Mouse (Mus musculus): ENCODE results near the gene Phf11b. TPM values are rescaled to one million over a fixed set of nuclear protein-coding genes. Genes with fewer than 3 reads are reported as not detected.
A peak's percentile ranks its signal among the peaks of the same experiment; 100 is the strongest.
"Not testable (repeated sequence)": the region's sequence is repeated elsewhere in the genome, so short reads cannot be mapped to it uniquely, and the experiment has no call there.

The Phf11b gene
- polyA plus RNA-seq, 1 experiment from 2014 or later = 1.1 TPM

GRCm38 (mm10) chr14:59330499-59330898 is 10.7 kb downstream of the Phf11b start:
- peak; percentile 37 for DNase-seq (ENCODE audit: low spot score)
- 49% methylated on average over 3 of the region's 3 CpGs for WGBS
- not testable (repeated sequence) for H3K27me3 ChIP-seq (replicated peaks; ENCODE audit: control insufficient read depth, insufficient read depth, low read length); H3K4me3 ChIP-seq (ENCODE audit: low read depth, low read length); H3K4me1 ChIP-seq (ENCODE audit: control insufficient read depth, insufficient read depth, low read length); H3K27ac ChIP-seq (replicated peaks; ENCODE audit: low read depth, low read length); H3K36me3 ChIP-seq (ENCODE audit: control insufficient read depth, insufficient read depth, low read length); ATAC-seq (ENCODE audit: low read depth); H3K9ac ChIP-seq (ENCODE audit: low read depth, low read length); H3K9me3 ChIP-seq (ENCODE audit: control insufficient read depth, low read length); H3K4me2 ChIP-seq (ENCODE audit: low read depth, low read length)

GRCm38 (mm10) chr14:59319970-59320369 is 21.2 kb downstream of the Phf11b start:
- not testable (repeated sequence) for H3K27me3 ChIP-seq (replicated peaks; ENCODE audit: control insufficient read depth, insufficient read depth, low read length); H3K9ac ChIP-seq (ENCODE audit: low read depth, low read length); H3K4me2 ChIP-seq (ENCODE audit: low read depth, low read length); DNase-seq (ENCODE audit: low spot score); H3K36me3 ChIP-seq (ENCODE audit: control insufficient read depth, insufficient read depth, low read length); H3K27ac ChIP-seq (replicated peaks; ENCODE audit: low read depth, low read length); ATAC-seq (ENCODE audit: low read depth); H3K9me3 ChIP-seq (ENCODE audit: control insufficient read depth, low read length); H3K4me1 ChIP-seq (ENCODE audit: control insufficient read depth, insufficient read depth, low read length); H3K4me3 ChIP-seq (ENCODE audit: low read depth, low read length)
- WGBS = 66% methylated on average over 6 of the region's 6 CpGs

GRCm38 (mm10) chr14:59319036-59319435 is 22.1 kb downstream of the Phf11b start:
- ATAC-seq (ENCODE audit: low read depth); H3K27ac ChIP-seq (replicated peaks; ENCODE audit: low read depth, low read length); H3K36me3 ChIP-seq (ENCODE audit: control insufficient read depth, insufficient read depth, low read length); H3K27me3 ChIP-seq (replicated peaks; ENCODE audit: control insufficient read depth, insufficient read depth, low read length); H3K4me2 ChIP-seq (ENCODE audit: low read depth, low read length); H3K4me3 ChIP-seq (ENCODE audit: low read depth, low read length); H3K9ac ChIP-seq (ENCODE audit: low read depth, low read length); DNase-seq (ENCODE audit: low spot score); H3K9me3 ChIP-seq (ENCODE audit: control insufficient read depth, low read length); H3K4me1 ChIP-seq (ENCODE audit: control insufficient read depth, insufficient read depth, low read length): not testable (repeated sequence)
- WGBS = 83% methylated on average over 3 of the region's 3 CpGs

GRCm38 (mm10) chr14:59297391-59297790 is 43.8 kb downstream of the Phf11b start, which contains the start of gene Phf11a:
Gene Phf11a (minus strand): TSS chr14:59297522.
- H3K9me3 ChIP-seq (ENCODE audit: control insufficient read depth, low read length); H3K36me3 ChIP-seq (ENCODE audit: control insufficient read depth, insufficient read depth, low read length); ATAC-seq (ENCODE audit: low read depth); H3K4me3 ChIP-seq (ENCODE audit: low read depth, low read length); H3K27ac ChIP-seq (replicated peaks; ENCODE audit: low read depth, low read length); DNase-seq (ENCODE audit: low spot score); H3K27me3 ChIP-seq (replicated peaks; ENCODE audit: control insufficient read depth, insufficient read depth, low read length); H3K9ac ChIP-seq (ENCODE audit: low read depth, low read length); H3K4me1 ChIP-seq (ENCODE audit: control insufficient read depth, insufficient read depth, low read length); H3K4me2 ChIP-seq (ENCODE audit: low read depth, low read length): not testable (repeated sequence)
- WGBS = 43% methylated on average over 1 of the region's 1 CpGs

- ATAC-seq (ENCODE audit: low read depth); H3K9ac ChIP-seq (ENCODE audit: low read depth, low read length); H3K36me3 ChIP-seq (ENCODE audit: control insufficient read depth, insufficient read depth, low read length); H3K27me3 ChIP-seq (replicated peaks; ENCODE audit: control insufficient read depth, insufficient read depth, low read length); H3K4me1 ChIP-seq (ENCODE audit: control insufficient read depth, insufficient read depth, low read length); H3K9me3 ChIP-seq (ENCODE audit: control insufficient read depth, low read length); DNase-seq (ENCODE audit: low spot score); H3K4me2 ChIP-seq (ENCODE audit: low read depth, low read length); H3K4me3 ChIP-seq (ENCODE audit: low read depth, low read length); H3K27ac ChIP-seq (replicated peaks; ENCODE audit: low read depth, low read length): not testable (repeated sequence)
Measured at GRCm38 (mm10) chr14:59291769-59292168, 49.4 kb downstream of the Phf11b start.

- H3K4me3 ChIP-seq (ENCODE audit: low read depth, low read length); H3K9ac ChIP-seq (ENCODE audit: low read depth, low read length); H3K4me2 ChIP-seq (ENCODE audit: low read depth, low read length); H3K4me1 ChIP-seq (ENCODE audit: control insufficient read depth, insufficient read depth, low read length); ATAC-seq (ENCODE audit: low read depth); H3K36me3 ChIP-seq (ENCODE audit: control insufficient read depth, insufficient read depth, low read length); DNase-seq (ENCODE audit: low spot score); H3K27me3 ChIP-seq (replicated peaks; ENCODE audit: control insufficient read depth, insufficient read depth, low read length); H3K9me3 ChIP-seq (ENCODE audit: control insufficient read depth, low read length); H3K27ac ChIP-seq (replicated peaks; ENCODE audit: low read depth, low read length): not testable (repeated sequence)
- 78% methylated on average over 4 of the region's 4 CpGs for WGBS
Measured at GRCm38 (mm10) chr14:59274961-59275360, 66.2 kb downstream of the Phf11b start.

Other genes with a start within 250 kb of the Phf11b start
- not detected in 2 replicates for gene 1700129C05Rik, start 198.5 kb downstream of the Phf11b start, polyA plus RNA-seq (2014; fragmentation: Nextera tagmentation; extraction: Ambion mirVana)
- gene Gm5142, start 162.6 kb downstream of the Phf11b start, polyA plus RNA-seq (2014; fragmentation: Nextera tagmentation; extraction: Ambion mirVana) = not detected in 2 replicates
- gene Rcbtb1, start 140.1 kb downstream of the Phf11b start, polyA plus RNA-seq (2014; fragmentation: Nextera tagmentation; extraction: Ambion mirVana) = 40.0 and 45.5 TPM in 2 replicates
- gene Gm6904, start 81.1 kb downstream of the Phf11b start, polyA plus RNA-seq (2014; fragmentation: Nextera tagmentation; extraction: Ambion mirVana) = not detected in 2 replicates
- 0.22 TPM in 1 of 2 replicates, not detected in the other for gene Phf11a, start 43.8 kb downstream of the Phf11b start, polyA plus RNA-seq (2014; fragmentation: Nextera tagmentation; extraction: Ambion mirVana)
- 1.3 and 2.1 TPM in 2 replicates for gene Phf11d, start 24.1 kb upstream of the Phf11b start, polyA plus RNA-seq (2014; fragmentation: Nextera tagmentation; extraction: Ambion mirVana)
- 0.37 and 0.45 TPM in 2 replicates for gene Phf11c, start 54.0 kb upstream of the Phf11b start, polyA plus RNA-seq (2014; fragmentation: Nextera tagmentation; extraction: Ambion mirVana)
- 8.7 and 11.3 TPM in 2 replicates for gene Setdb2, start 99.5 kb upstream of the Phf11b start, polyA plus RNA-seq (2014; fragmentation: Nextera tagmentation; extraction: Ambion mirVana)
- 38.1 and 39.9 TPM in 2 replicates for gene Cab39l, start 99.6 kb upstream of the Phf11b start, polyA plus RNA-seq (2014; fragmentation: Nextera tagmentation; extraction: Ambion mirVana)

Data from embryonic facial prominence, embryonic 14.5 days (tissue).